Mouse (Mus musculus): ENCODE data around the gene Fam69b.

Gene Fam69b

DNA sequence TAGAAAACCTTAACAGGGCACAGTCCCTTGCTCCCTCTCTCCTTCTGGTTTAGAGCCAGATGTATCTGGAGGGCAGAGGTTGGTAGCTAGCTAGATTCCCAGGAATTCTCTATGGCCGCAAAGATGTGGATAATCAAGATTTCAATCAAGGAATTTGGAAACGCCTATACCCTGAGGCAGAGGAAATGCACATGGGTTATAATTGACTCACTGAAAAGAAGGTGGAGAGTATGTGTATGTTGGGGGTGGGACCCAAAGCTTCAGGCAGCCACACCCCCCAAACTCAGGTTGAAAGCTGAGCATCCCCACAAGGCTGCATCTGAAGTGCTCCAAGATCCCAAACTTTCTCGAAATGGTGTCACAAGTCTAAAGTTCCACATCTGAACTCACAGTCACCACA, 29.8 kb upstream of the Fam69b start:
- in situ Hi-C loops (cut with MseI, MboI): no loop called here

DNA sequence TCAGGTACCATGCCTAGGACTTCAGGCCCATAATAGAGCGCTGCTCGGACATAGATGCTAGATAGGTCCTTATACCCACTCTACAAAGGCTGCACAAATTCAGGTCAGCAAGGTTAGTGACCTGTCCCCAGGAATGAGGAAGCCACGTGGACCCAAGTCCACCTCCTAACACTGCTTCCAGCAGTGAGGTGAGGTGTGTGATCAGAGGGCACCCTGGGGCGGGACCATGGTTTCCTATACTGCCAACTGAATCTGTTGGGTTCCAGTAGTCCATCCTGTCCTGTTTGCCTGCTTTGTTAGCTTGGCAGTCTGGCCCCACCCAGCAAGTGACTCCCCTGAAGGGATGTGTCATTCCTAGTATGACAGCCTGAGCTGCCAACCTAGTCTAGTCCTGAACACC, 28.3 kb upstream of the Fam69b start:
- in situ Hi-C loops (cut with MseI, MboI): no loop called here

DNA sequence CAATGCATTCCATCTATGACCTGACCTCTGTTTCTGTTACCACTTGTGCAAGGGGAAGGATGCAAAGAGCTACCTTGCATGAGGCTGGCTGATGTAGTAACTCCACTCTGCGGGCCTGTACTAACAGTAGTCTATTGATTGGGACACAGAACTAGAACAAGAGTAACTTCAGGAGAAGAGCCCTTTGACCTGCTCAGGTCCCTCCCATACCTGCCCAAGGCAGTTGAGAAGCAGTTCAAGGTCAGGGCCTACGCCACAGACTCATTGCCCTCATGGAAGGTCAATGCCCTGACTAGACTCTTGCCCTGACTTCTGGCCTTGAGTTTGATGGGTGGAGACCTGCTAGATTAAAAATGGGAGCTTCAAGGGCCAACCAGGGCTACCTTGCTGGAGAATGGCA, 27.6 kb upstream of the Fam69b start:
- in situ Hi-C loops (cut with MseI, MboI): no loop called here

DNA sequence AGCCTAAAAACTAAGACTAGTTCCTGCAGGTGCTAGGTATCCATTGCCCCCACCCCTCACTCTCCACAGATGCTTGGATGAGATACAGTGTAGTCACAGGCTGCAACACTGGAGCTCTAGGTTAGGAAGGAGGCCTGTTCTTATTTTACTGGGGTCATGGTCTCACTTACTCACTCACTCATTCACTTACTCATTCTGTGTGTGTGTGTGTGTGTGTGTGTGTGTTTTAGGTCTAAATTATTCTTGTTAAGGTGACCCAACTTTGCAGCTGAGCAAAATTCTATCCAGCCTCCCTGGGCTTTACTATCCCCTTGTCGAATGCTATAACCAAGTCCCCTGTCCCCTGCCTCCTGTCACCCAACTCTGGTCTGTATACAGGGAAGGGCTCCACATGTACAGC, 26.7 kb upstream of the Fam69b start:
- in situ Hi-C loops (cut with MseI, MboI): no loop called here

DNA sequence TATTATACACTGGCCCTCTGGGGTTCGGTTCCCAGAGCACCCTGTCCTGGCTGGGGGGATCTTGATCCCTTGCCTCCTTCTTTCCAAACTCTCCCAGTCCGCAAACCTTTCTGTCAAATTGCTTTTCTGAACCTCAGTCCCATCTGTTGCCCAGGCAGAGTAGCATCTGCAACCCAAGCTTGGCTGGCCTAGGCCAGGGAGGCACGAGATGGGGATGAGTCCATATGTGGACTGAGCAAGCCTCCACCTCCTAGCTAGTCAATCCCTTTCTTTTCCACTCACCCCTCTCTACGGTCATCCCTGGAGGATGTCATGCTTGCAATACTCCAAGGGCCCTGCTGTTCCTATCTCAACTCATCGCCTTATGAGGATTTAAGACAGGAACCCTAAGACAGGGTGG, 25.6 kb upstream of the Fam69b start:
- in situ Hi-C loops (cut with MseI, MboI): no loop called here

DNA sequence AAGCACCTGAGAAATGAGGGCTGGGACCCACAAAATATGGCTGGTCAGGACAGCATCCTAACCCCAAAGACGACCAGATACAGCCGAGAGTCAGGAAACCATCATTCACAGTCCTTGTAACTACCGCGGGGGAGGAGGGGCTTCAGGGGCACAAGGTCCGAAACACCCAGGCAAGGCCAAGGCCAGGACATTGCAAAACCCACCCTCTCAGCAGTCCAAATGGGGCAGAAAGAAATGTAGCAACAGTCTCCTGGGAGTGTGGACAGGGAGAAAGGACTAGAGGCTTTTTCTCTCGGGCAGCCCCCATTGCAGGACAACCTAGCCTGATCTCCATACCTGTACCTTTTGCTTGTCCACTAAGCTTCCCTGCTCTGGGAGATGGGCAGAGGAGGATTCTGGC, 25.1 kb upstream of the Fam69b start:
- in situ Hi-C loops (cut with MseI, MboI): no loop called here

DNA sequence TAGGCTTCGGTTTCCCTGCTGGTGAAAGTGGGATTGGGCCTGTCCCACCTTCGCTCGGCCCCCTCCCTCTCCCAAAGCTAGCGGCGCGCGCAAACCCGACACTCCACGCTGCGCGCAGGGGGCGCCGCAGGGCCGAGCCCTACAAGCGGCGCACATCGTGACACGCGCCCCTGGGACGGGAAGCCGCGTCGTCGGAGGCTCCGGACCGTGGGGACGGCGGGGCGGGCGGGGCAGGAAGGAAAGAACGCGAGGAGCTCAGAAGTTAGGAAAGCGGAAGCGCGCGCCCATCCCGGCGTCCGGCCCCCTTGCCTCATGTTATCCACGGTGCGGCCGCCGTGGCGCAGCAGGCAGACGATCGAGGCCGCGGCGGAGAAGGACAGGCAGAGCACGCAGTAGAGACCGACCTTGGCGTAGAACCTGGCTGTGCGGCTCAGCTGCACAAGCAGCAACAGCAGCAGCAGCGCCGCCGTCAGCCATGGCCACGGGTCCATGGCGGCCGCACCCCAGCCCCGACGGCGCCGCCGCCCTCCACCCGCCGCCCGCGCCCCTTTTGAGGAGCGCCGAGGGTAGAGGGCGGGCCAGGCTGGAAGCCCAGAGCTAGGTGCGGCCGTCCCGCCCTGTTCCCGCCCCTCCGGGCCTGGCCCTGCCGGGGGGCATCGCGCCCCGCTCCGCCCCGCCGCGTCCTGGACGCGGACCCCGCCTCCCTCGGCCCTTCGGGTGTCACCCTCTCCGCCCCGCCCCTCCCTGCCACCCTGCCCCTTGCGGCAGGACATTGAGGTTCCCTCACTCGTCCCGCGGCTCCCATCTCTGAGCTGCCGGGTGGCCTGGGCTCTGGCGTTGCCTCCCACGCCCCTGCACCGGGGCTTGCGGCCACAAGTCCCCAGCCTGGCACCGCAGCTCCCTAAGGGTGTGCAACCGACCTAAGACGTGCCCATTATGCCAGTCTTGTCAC, 24.3 kb upstream of the Fam69b start, which contains the start of gene Agpat2:
TSS of gene Agpat2 (minus strand) at position 698 of the 952 bp plus-strand sequence.
- in situ Hi-C loops (cut with MseI, MboI): no loop called here

DNA sequence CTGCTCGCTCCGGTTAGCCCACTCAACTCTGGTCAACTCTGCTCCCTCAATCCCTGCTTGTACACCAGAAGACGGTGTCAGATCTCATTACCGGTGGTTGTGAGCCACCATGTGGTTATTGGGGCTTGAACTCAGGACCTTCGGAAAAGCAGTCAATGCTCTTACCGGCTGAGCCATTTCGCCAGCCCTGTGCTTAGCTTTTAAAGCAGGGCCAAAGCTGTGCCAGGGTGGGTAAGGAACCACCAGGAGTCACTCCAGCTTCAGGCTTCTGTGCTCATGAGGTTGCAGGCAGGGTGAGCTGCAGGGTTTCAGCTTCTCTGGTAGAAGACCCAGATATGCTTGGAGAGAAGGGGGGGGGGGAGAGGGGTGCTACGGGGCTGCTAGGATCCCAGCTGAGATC, 22.9 kb upstream of the Fam69b start:
- in situ Hi-C loops (cut with MseI, MboI): no loop called here

DNA sequence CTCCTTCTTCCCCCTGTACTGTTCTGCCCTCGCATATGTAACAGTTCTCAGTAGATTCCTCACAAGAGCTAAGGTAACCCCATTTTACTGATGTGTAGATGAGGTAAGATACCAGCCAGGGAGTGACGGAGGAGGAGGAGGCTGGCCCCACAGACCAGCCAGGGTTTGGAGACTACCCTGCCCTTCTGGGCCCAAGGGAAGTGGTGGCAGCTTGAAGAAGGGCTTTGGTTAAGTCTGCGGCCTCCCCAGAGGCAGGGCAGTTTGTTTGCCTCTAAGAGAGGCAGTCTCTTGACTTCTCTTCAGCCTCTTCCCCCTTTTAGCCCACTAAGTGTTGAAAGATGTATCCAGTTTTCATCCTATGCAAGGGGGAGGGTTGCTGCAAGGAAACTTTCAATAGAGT, 21.7 kb upstream of the Fam69b start:
- in situ Hi-C loops (cut with MseI, MboI): no loop called here

DNA sequence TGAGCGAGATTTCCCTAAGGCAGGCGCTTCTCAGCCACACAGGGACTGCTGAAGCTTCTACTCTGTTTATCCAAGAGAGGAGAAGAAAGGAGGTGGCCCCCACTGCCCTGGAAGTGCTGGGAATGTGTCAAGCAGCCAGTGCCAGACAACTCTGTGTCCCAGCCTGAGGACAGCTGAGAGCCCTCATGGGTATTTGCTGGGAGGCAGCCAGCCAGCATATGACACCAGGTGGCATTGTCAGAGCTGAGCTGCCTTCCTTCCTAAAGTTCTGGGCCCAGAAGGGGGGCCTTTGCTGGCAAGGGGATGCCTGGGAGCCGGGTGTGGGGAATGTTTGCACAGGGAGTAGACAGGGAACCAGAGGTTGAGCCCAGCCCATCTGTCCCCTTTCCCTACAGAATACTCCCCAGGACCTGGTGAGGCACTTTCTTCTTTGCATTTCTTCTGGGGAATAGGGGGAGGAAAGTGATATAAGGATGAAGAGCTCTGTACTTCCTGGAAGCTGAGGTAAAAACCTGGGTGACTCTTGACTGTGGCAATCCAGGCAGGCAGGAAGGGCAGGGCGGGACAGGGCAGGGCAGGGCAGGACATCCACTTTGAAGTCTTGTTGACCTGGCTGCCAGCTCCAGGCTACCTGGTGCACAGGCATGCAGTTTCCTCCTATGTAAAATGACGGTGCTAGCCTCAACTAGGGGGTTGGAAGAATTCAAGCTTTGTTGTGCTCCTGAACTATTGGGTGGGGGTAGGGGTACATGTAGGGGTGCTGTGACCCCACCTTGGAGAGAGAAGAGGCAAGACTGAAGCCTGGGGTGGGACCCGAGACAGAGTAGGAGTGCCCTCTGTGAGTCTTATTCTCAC, 21.0 kb upstream of the Fam69b start:
- in situ Hi-C loops (cut with MseI, MboI): no loop called here

DNA sequence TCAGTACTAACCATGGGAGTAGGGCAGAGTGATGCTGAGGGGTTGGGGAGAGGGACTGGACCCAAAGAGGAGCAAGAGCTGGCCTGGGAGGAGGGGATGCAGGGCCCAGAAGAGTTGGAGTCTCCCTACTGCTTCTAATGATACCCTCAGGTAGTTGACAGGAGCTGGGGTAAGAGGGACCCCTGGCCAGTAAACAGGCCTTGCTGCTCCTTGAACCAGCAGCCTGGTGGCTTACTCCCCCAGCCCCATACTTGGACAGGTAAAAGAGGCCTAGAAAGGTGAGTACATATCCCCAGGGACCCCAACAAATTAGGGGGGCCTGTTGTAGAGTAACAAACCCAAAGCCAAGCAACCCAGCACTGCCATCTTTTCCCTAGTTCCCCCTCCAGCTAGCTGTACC, 19.5 kb upstream of the Fam69b start:
- in situ Hi-C loops (cut with MseI, MboI): no loop called here

DNA sequence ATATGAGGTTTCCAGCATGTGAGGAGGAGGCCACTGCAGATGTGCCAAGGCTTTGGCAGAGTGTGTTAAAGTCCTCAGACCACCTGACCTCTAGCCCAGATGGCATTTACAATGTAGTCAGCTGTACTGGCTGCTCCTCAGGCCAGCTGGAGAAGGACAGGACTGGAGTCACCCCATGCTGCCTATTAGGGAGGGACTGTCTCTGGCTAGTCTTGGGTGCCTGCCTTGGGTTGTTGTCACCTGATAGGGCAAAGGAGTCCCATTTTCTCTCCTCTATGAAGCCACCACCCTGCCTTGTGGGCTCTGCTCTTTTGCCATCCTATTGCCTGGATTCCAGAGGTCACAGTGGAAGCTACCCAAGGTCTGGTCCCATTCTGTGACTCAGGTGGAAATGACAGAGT, 19.0 kb upstream of the Fam69b start:
- in situ Hi-C loops (cut with MseI, MboI): no loop called here

DNA sequence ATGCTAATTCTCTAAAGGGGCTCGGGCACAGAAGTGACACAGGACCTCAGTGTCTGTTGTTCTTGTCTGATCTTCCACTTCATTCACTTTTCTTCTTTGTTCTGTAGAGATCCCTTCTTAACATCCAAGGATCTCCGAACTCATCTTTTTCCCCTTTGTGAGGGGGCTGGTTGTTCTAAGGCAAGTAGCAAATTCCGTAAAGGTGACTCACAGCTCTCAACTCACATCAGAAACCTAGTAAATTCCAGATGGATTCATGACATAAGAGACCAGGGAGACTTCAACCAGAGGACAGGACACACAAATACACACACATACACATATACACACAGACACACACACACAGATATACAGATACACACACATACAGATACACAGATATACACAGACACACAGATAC, 17.7 kb upstream of the Fam69b start:
- in situ Hi-C loops (cut with MseI, MboI): no loop called here

DNA sequence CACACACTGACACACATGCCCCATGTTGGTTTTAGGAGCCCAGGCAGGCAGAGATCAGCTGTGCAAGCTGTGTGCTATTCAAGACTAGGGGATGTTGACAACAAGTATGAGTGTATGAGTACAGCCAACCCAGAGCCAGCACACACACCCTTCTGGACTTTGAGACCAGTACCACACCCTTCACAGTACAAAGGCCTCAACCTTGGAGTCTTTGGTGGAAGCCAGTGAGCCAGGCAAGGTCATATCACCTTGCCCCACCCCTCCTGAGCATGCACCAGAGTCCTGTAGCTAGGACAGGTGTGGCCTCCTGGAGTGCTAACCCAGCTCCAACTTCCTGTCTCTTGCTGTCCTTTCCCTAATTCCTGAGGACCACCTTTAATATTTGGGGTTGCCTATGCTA, 17.2 kb upstream of the Fam69b start:
- in situ Hi-C loops (cut with MseI, MboI): no loop called here

DNA sequence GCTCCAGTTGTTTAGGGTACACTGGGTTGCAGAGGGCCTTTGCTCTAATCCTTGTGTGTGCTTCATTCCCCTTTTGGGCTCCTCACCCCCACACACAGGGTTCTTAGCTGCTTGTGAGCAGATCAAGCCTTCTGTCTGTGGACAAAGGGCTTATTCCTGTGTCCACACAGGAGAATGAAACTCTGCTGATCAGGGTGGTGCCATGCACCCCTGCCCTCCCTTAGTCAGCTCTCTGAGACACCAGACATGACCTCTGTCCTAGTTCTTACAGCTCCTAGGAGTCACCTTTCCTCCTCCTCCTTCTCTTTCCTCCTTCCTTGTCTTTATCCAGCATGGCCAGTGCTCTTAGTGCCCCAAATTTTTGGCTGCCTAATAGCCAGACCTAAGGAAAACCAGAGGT, 16.4 kb upstream of the Fam69b start:
- in situ Hi-C loops (cut with MseI, MboI): no loop called here

DNA sequence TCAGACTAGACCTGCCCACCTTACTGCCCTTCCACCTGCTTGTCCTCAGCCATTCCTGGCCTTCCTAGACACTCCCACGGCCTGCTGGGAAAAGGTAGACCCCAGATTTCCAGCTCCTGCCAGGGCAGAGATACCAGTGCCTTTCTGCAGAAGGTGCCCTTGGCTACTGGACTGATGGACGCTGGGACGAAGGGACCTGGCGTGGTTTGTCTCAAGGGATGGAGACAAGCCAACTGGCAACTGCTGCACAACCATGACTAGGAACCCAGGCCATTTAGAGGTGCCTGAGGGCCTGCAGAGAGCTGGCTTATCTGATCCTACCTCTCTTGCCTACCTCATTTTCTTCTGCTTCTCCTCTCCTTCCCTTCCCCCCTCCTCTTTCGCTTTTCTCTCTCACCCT, 13.4 kb upstream of the Fam69b start:
- in situ Hi-C loops (cut with MseI, MboI): no loop called here

DNA sequence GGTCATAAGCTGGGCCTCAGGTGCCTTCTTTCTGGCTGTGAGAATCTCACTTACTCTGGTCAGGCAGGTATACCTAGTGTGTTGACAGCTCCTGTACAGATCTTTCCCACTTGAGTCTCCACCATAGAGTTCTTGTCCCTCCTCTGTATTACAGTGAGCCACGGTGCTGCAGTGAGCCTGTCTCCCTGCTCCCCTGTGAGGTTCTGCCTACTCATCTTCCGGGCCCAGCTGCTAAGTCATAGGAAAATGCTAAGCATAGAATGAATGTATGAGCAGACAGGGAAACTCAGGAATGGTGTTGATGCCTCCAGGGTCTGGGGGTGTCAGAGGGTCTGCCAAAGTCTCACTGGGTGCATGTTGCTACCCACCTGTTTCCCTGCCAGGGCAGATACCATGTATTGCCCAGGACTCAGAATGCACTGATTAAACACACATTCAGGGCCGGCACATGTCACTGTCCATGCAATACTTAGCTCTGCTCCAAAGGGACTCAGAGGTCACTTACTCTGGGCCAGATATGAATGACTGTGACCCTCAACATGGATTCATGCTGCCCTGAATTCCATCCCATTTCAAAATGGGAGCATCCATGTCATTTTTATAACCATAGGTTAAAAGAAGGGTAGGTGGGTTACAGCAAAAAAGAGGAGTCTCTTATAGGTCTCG, 12.7 kb upstream of the Fam69b start:
- in situ Hi-C loops (cut with MseI, MboI): no loop called here

DNA sequence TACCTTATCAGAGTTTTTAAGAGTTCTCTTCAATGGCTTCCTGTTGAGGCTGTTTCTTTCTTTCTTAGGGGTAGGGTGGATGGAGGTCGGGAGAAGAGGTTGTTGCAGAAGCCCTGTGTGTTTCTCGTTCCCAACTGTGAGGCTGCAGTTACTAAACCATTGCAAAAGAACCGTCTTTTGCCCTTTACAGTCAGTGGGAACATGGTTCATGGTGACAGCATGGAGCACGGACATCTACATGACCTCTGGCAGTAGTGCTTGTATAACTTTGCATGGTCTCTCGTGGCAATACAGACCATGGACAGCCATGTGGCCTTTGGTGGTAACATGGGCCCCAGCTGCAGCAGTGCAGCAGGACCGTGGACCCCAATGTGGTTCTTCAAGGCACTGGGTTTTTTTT, 10.9 kb upstream of the Fam69b start:
- in situ Hi-C loops (cut with MseI, MboI): no loop called here

DNA sequence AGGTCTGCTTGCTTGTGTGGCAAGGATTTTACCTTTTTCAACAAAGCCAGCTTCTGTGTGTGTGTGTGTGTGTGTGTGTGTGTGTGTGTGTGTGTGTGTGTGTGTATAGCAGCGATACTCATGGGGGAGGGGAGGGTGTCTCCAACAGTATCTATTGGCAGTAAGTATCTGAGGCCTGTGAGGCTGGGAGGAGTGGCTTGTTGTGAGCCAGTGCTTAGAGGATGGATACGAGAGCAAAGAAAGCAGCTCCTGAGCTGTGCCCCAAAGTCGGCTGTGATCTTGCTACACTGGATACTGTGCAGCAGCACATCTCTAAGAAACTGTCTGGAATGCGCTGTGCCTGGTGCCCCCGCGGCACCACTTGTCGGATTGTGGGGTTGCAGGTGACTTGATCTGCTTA, 10.3 kb upstream of the Fam69b start:
- in situ Hi-C loops (cut with MseI, MboI): no loop called here

DNA sequence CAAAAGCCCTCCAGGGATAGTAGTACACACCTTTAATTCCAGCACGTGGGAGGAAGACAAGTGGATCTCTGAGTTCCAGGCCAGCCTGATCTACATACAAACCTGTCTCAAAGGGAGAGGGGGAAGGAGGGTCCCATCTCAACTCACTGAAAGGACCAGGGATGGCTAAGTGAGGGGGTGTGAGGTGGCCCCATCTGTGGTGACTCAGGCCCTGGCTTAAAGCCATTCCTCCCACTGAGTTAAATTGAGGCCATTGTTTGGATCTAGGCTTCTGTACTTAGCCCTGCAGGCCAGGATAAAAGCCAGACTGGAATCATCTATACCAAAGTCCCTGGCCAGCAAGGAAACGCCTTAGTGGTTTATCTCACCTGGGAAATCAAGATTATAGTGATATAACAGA, 7.0 kb upstream of the Fam69b start:
- in situ Hi-C loops (cut with MseI, MboI): no loop called here

DNA sequence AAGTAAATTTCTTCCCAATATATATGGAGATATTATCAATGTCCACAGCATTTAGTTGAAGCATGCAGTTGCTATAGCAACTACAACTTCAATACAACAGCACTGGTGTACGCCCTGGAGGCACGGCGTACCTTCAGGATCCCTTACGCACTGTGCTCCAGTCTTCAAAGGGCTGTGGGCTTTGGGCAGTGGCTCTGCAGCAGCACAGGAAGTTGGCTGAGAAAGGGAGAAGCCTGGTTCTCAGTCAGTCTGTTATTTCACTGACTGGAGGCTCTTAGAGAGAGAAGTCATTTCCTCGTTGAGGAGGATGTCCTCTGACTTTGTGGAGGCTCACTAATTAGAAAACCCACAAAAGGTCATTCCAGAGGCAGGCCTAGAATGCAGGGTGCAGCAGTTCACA, 5.3 kb upstream of the Fam69b start:
- in situ Hi-C loops (cut with MseI, MboI): no loop called here

DNA sequence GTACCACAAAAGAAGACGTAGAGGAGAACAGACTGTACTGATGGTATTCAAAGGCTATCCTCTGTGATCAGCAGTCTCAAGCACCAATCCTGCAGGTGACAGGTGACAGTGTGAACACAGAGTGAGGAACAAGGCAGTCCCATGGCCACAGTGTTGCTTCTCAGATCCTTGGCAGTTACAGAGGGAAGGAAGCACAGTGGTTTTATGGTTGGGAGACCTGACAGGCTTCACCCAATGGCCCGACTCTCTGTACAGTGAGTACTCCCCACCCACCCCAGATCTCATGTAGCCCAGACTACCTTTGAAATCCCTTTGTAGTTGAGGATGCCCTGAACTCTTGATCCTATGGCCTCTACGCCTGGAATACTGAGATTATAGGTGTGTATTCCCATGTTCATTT, 2.8 kb upstream of the Fam69b start:
- in situ Hi-C loops (cut with MseI, MboI): no loop called here
